Mouse (Mus musculus) heart, embryonic 12.5 days (tissue): ENCODE results near the gene Pla2g2f. TPM values are rescaled to one million over a fixed set of nuclear protein-coding genes. Genes with fewer than 3 reads are reported as not detected.

Experiments
- ATAC-seq: fragments of 200-750 bp; cut with Nextera tagmentation; 2 replicates; pipeline ENCODE4 v1.8.0; 2017; ENCODE audit warnings: moderate TSS enrichment, moderate library complexity; ENCODE audit not compliant: insufficient number of reproducible peaks, low FRiP score
- H3K27ac ChIP-seq: fragments of 300-500 bp; sonication (generic); 2 replicates; pipeline ENCODE4 v1.5.1; 2016; ENCODE audit warnings: mild to moderate bottlenecking, moderate library complexity; ENCODE audit not compliant: poor library complexity, severe bottlenecking
- H3K27me3 ChIP-seq: fragments of 300-500 bp; sonication (generic); replicated peaks from 2 replicates; pipeline ENCODE4 v1.6.1; 2016; ENCODE audit warnings: mild to moderate bottlenecking, moderate library complexity
- H3K36me3 ChIP-seq: fragments of 300-500 bp; sonication (generic); 2 replicates; pipeline ENCODE4 v1.6.1; 2016; ENCODE audit warnings: mild to moderate bottlenecking, moderate library complexity
- H3K4me1 ChIP-seq: fragments of 300-500 bp; sonication (generic); replicated peaks from 2 replicates; pipeline ENCODE4 v1.6.1; 2016; ENCODE audit warnings: mild to moderate bottlenecking
- H3K4me2 ChIP-seq: fragments of 300-500 bp; sonication (generic); 2 replicates; pipeline ENCODE4 v1.6.1; 2016; ENCODE audit warnings: mild to moderate bottlenecking, moderate library complexity
- H3K4me3 ChIP-seq: fragments of 300-500 bp; sonication (generic); 2 replicates; pipeline ENCODE4 v1.5.1; 2016; ENCODE audit warnings: mild to moderate bottlenecking
- H3K9ac ChIP-seq: fragments of 300-500 bp; sonication (generic); 2 replicates; pipeline ENCODE4 v1.6.1; 2016; ENCODE audit warnings: mild to moderate bottlenecking, moderate library complexity
- H3K9me3 ChIP-seq: fragments of 300-500 bp; sonication (generic); replicated peaks from 2 replicates; pipeline ENCODE4 v1.6.1; 2016; ENCODE audit warnings: mild to moderate bottlenecking, moderate library complexity
- WGBS: fragments of 180-500 bp; shearing (Covaris S2); methylation state at CpG from one replicate; pipeline ENCODE4 v1.1.7; 2016; 5-methylcytosine and 5-hydroxymethylcytosine counted together
- polyA plus RNA-seq: library from polyadenylated mRNA; unstranded; fragments of >200 nt; fragmentation: Nextera tagmentation; extraction: Ambion mirVana; gene quantifications from 2 replicates; pipeline ENCODE4 v1.2.1, GENCODE M21; 2016

Gene Pla2g2f
- polyA plus RNA-seq, 1 experiment from 2014 or later, result not detected

- H3K27me3 ChIP-seq, result peaks cover 29% of the 10 kb centered on the region
- H3K9ac ChIP-seq, result no peak overlapping the region
- no peak overlapping the region for H3K27ac ChIP-seq
- ATAC-seq, result no peak
- no peaks in the 10 kb centered on the region for H3K4me1 ChIP-seq
- no peaks in the 10 kb centered on the region for H3K36me3 ChIP-seq
- no peak overlapping the region for H3K4me3 ChIP-seq
- WGBS, result 49% methylated on average over 7 of the region's 7 CpGs
- no peak overlapping the region for H3K4me2 ChIP-seq
- no peaks in the 10 kb centered on the region; the same call in 1 of the 2 replicates for H3K9me3 ChIP-seq
Observed at GRCm38 (mm10) chr4:138703591-138703990, 53.8 kb downstream of the Pla2g2f start.

GRCm38 (mm10) chr4:138702528-138702927 is 54.9 kb downstream of the Pla2g2f start:
- 65% methylated on average over 8 of the region's 8 CpGs for WGBS
- Histone ChIP-seq H3K9me3 (no peaks in the 10 kb centered on the region; the same call in 1 of the 2 replicates), H3K4me1 (no peaks in the 10 kb centered on the region), H3K27ac (no peak overlapping the region), H3K36me3 (no peaks in the 10 kb centered on the region), H3K27me3 (peaks cover 22% of the 10 kb centered on the region), H3K9ac (no peak overlapping the region), H3K4me3 (no peak overlapping the region), H3K4me2 (no peak overlapping the region)
- ATAC-seq, result no peak

GRCm38 (mm10) chr4:138702031-138702430 is 55.4 kb downstream of the Pla2g2f start:
- Histone ChIP-seq H3K36me3 (no peaks in the 10 kb centered on the region), H3K9me3 (no peaks in the 10 kb centered on the region; the same call in 1 of the 2 replicates), H3K4me3 (no peak overlapping the region), H3K27me3 (peaks cover 26% of the 10 kb centered on the region), H3K4me1 (no peaks in the 10 kb centered on the region), H3K9ac (no peak overlapping the region), H3K4me2 (no peak overlapping the region), H3K27ac (no peak overlapping the region)
- 62% methylated on average over 2 of the region's 2 CpGs for WGBS
- no peak for ATAC-seq

- H3K36me3 ChIP-seq, result no peaks in the 10 kb centered on the region
- WGBS, result 57% methylated on average over 8 of the region's 8 CpGs
- H3K4me1 ChIP-seq, result no peaks in the 10 kb centered on the region
- peaks cover 34% of the 10 kb centered on the region for H3K27me3 ChIP-seq
- H3K27ac ChIP-seq, result no peak overlapping the region
- no peak overlapping the region for H3K4me3 ChIP-seq
- no peaks in the 10 kb centered on the region; the same call in 1 of the 2 replicates for H3K9me3 ChIP-seq
- no peak for ATAC-seq
- no peak overlapping the region for H3K4me2 ChIP-seq
- H3K9ac ChIP-seq, result no peak overlapping the region
Observed at GRCm38 (mm10) chr4:138701111-138701510, 56.3 kb downstream of the Pla2g2f start.

Other genes starting within 250 kb of the Pla2g2f start
- not detected in 2 replicates for gene Vwa5b1, start 121.7 kb downstream of the Pla2g2f start, polyA plus RNA-seq
- gene Pla2g2c, start 32.8 kb downstream of the Pla2g2f start, polyA plus RNA-seq, result 0.15 and 0.41 TPM in 2 replicates
- 0.95 and 1.3 TPM in 2 replicates for gene Ubxn10, start 20.5 kb downstream of the Pla2g2f start, polyA plus RNA-seq
- not detected in 2 replicates for gene Pla2g2d, start 18.1 kb upstream of the Pla2g2f start, polyA plus RNA-seq
- gene Pla2g5, start 105.9 kb upstream of the Pla2g2f start, polyA plus RNA-seq, result 2.5 and 2.6 TPM in 2 replicates
- gene Gm13030, start 116.3 kb upstream of the Pla2g2f start, polyA plus RNA-seq, result not detected in 2 replicates
- not detected in 2 replicates for gene Pla2g2e, start 120.3 kb upstream of the Pla2g2f start, polyA plus RNA-seq
- gene Otud3, start 156.3 kb upstream of the Pla2g2f start, polyA plus RNA-seq, result 3.6 and 3.8 TPM in 2 replicates
- gene Rnf186, start 209.5 kb upstream of the Pla2g2f start, polyA plus RNA-seq, result not detected in 2 replicates
- gene Tmco4, start 215.3 kb upstream of the Pla2g2f start, polyA plus RNA-seq, result 5.4 and 5.5 TPM in 2 replicates